Mouse (Mus musculus): Measurements from ENCODE around the gene Kat14.

Gene Kat14

GRCm38 (mm10) chr2:144452364-144453008 lies 83.7 kb downstream of the Kat14 start:
- DNase-seq (ENCODE audit: low read depth): peak; percentile 66

All from c-Kit-positive CD71-negative TER-119-negative erythroid progenitor cells, embryonic 14.5 days (primary cell).